ENCODE assay signal across 9 mouse cellular contexts in the genomic region with DNA sequence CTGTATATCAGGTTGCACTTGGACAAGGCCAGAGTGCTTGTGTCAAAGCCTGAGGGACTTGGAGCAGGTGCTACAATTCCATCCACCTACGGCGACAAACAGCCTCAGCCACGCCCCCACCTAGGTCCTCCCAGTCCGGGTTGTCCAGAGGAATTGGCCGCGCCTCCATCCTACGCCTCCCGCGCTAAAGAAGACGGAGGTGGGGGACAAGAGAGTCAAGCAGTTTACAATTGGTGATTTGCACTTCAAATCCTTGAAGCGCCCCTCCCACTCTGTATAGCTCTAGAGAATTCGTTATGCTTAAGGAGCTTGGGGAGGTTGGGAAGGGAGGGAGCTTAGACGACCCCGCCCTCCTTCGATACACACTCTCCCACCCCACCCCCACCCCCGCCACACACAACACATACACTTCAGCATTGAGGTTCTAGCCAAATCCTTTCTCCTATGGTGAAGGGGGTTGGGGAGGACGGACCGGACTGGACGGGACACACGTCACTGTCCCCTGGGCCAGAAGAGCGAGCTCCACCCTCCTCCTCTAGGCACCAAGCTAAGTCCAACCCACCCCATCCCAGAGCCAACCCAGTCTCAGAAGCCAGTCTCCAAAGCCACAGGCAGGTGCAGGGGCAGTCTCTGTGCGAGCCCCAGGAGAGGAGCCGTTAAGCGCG. TPM values are rescaled to one million over a fixed set of nuclear protein-coding genes. Genes with fewer than 3 reads are reported as not detected.
DNase-seq lines count a peak whose midpoint lies in the region; ATAC-seq and TF ChIP-seq lines count a peak whose summit lies in the region.
"Had no signal": no experiment of that assay in that cellular context is flagged by ENCODE, and none has a peak within 500 bp of the region (broad histone marks: within the 10 kb centered on the region; RNA-seq: fewer than 3 reads in every experiment).

A gene (plus strand): TSS at position 582 of the 665 bp plus-strand sequence.

- peak within 1 kb of the TSS; percentile 37 for H3K4me3 ChIP-seq in embryonic facial prominence, embryonic 15.5 days (replicated peaks)
- peak within 1 kb of the TSS; percentile 20 for H3K4me3 ChIP-seq in hindbrain, embryonic 14.5 days (replicated peaks; ENCODE audit: low read length)
- peak within 1 kb of the TSS; percentile 37 for H3K4me3 ChIP-seq in liver, embryonic 11.5 days (ENCODE audit: low read depth, low read length)
- H3K4me3 ChIP-seq in myocyte, result no peak within 1 kb of the TSS

- no peaks in the 10 kb centered on the region for H3K9me3 ChIP-seq in embryonic facial prominence, embryonic 15.5 days (replicated peaks)
- H3K9me3 ChIP-seq in hindbrain, embryonic 14.5 days (ENCODE audit: control insufficient read depth, low read length), result no peaks in the 10 kb centered on the region
- H3K9me3 ChIP-seq in liver, embryonic 11.5 days (ENCODE audit: control insufficient read depth, low read length), result no peaks in the 10 kb centered on the region

- peak; percentile 59 to 70 for DNase-seq in cerebellum, postnatal 14 days
- DNase-seq in cerebellum, adult 11 months, result no peak
- no peak for DNase-seq in hindbrain, embryonic 14.5 days (ENCODE audit: low spot score)
- no peak for DNase-seq in liver, embryonic 11.5 days (ENCODE audit: low spot score)
- DNase-seq in urinary bladder, adult 18-20 months (ENCODE audit: low spot score in 2 of 2), result no peak
- no peak for DNase-seq in thymus, postnatal 10 days (ENCODE audit: low spot score in 2 of 2)

- H3ac ChIP-seq in myocyte (ENCODE audit: control insufficient read depth, insufficient read length), result peak within 1 kb of the TSS; percentile 50

- H3K27me3 ChIP-seq in embryonic facial prominence, embryonic 15.5 days, result peaks cover 53% of the 10 kb centered on the region
- H3K27me3 ChIP-seq in hindbrain, embryonic 14.5 days (ENCODE audit: control insufficient read depth, insufficient read depth, low read length), result peaks cover 53% of the 10 kb centered on the region
- H3K27me3 ChIP-seq in liver, embryonic 11.5 days (replicated peaks; ENCODE audit: control insufficient read depth, insufficient read depth, low read length), result peaks cover 58% of the 10 kb centered on the region
- H3K27me3 ChIP-seq in myocyte (ENCODE audit: control insufficient read depth, insufficient read depth, insufficient read length), result peaks cover 37% of the 10 kb centered on the region

- peak within 1 kb of the TSS; percentile 21; the same call in 1 of the 2 replicates for H3K9ac ChIP-seq in embryonic facial prominence, embryonic 15.5 days
- H3K9ac ChIP-seq in hindbrain, embryonic 14.5 days, result no peak within 1 kb of the TSS
- no peak within 1 kb of the TSS for H3K9ac ChIP-seq in liver, embryonic 11.5 days (ENCODE audit: low read depth, low read length)

- peaks cover 21% of the 10 kb centered on the region for H3K4me1 ChIP-seq in embryonic facial prominence, embryonic 15.5 days
- H3K4me1 ChIP-seq in hindbrain, embryonic 14.5 days (replicated peaks; ENCODE audit: control insufficient read depth, insufficient read depth, low read length), result peaks cover 14% of the 10 kb centered on the region; the same call in 1 of the 2 replicates
- peaks cover 20% of the 10 kb centered on the region for H3K4me1 ChIP-seq in liver, embryonic 11.5 days (replicated peaks; ENCODE audit: control insufficient read depth, insufficient read depth, low read length)

- no peak within 1 kb of the TSS; the same call in 1 of the 2 replicates for H3K27ac ChIP-seq in embryonic facial prominence, embryonic 15.5 days (replicated peaks)
- no peak within 1 kb of the TSS for H3K27ac ChIP-seq in hindbrain, embryonic 14.5 days
- no peak within 1 kb of the TSS for H3K27ac ChIP-seq in liver, embryonic 11.5 days (ENCODE audit: low read depth, low read length)

- no peaks in the 10 kb centered on the region for H3K79me2 ChIP-seq in myocyte (ENCODE audit: control insufficient read depth, insufficient read depth)

- H3K36me3 ChIP-seq in embryonic facial prominence, embryonic 15.5 days, result no peaks in the 10 kb centered on the region
- no peaks in the 10 kb centered on the region for H3K36me3 ChIP-seq in hindbrain, embryonic 14.5 days (replicated peaks; ENCODE audit: control insufficient read depth, insufficient read depth)
- H3K36me3 ChIP-seq in liver, embryonic 11.5 days (ENCODE audit: control insufficient read depth, insufficient read depth, low read length), result no peaks in the 10 kb centered on the region
- no peaks in the 10 kb centered on the region for H3K36me3 ChIP-seq in myocyte (ENCODE audit: control insufficient read depth, insufficient read depth)

- ATAC-seq in embryonic facial prominence, embryonic 15.5 days (ENCODE audit: insufficient number of reproducible peaks, low FRiP score, low TSS enrichment, low read depth), result peak; percentile 87
- ATAC-seq in hindbrain, embryonic 14.5 days (ENCODE audit: low FRiP score), result no peak
- ATAC-seq in liver, embryonic 11.5 days (replicated peaks; ENCODE audit: low FRiP score), result peak; percentile 26; the same call in 1 of the 2 replicates

- TF ChIP-seq POLR2A in myocyte (IDR thresholded peaks at IDR 0.05; ENCODE audit: insufficient read length, low read depth), result no peak

- H3K4me2 ChIP-seq in embryonic facial prominence, embryonic 15.5 days (replicated peaks), result peak within 1 kb of the TSS; percentile 44
- H3K4me2 ChIP-seq in hindbrain, embryonic 14.5 days (replicated peaks), result peak within 1 kb of the TSS; percentile 41
- H3K4me2 ChIP-seq in liver, embryonic 11.5 days, result peak within 1 kb of the TSS; percentile 56
- H3K4me2 ChIP-seq in myocyte (ENCODE audit: low read depth), result no peak within 1 kb of the TSS

- under 1% methylated on average over 25 of the region's 25 CpGs for WGBS in embryonic facial prominence, embryonic 15.5 days
- 1% methylated on average over 25 of the region's 25 CpGs for WGBS in hindbrain, embryonic 14.5 days
- WGBS in liver, embryonic 11.5 days, result 4% methylated on average over 24 of the region's 25 CpGs

TF ChIP-seq in myocyte, 11 proteins besides CTCF, POLR2A, EP300 and RAD21:
- TF ChIP-seq TCF3 (IDR thresholded peaks at IDR 0.05; ENCODE audit: insufficient read length, low read depth) (no peak), MAX (IDR thresholded peaks at IDR 0.05; ENCODE audit: low read depth) (no peak), USF1 (IDR thresholded peaks at IDR 0.05; ENCODE audit: low read depth) (no peak), MYOG (IDR thresholded peaks at IDR 0.05; ENCODE audit: control insufficient read depth in 1 of 3, insufficient read depth in 1 of 3, insufficient read length in 2 of 3, low read depth in 2 of 3) (no peak), MYOD1 (IDR thresholded peaks at IDR 0.05; ENCODE audit: control insufficient read depth in 1 of 3, insufficient read length in 2 of 3, low read depth in 2 of 3) (no peak), TCF12 (IDR thresholded peaks at IDR 0.05; ENCODE audit: insufficient read depth, poor library complexity, severe bottlenecking) (no peak), SRF (IDR thresholded peaks at IDR 0.05; ENCODE audit: control insufficient read depth, insufficient read length, low read depth) (no peak), REST (IDR thresholded peaks at IDR 0.05; ENCODE audit: insufficient read depth, insufficient read length) (no peak), CEBPB (IDR thresholded peaks at IDR 0.05; ENCODE audit: insufficient read depth, poor library complexity, severe bottlenecking) (no peak), E2F4 (IDR thresholded peaks at IDR 0.05; ENCODE audit: insufficient read depth) (no peak), POLR2AphosphoS2 (IDR thresholded peaks at IDR 0.05; ENCODE audit: insufficient read length, low read depth) (no peak)

RNA-seq across cellular contexts. Expression of the gene that starts here (rescaled TPM):
- 39.7 and 50.9 TPM in 2 replicates for polyA plus RNA-seq in embryonic facial prominence, embryonic 15.5 days (2015; fragmentation: Nextera tagmentation; extraction: Ambion mirVana)
- 2.1 and 2.6 TPM in 2 replicates for polyA plus RNA-seq in hindbrain, embryonic 14.5 days (2014; fragmentation: Nextera tagmentation; extraction: Ambion mirVana)
- polyA plus RNA-seq in liver, embryonic 11.5 days (2014; fragmentation: Nextera tagmentation; extraction: Ambion mirVana), result 2.0 and 2.2 TPM in 2 replicates
- polyA plus RNA-seq in myocyte (2012; fragmentation: generic; extraction: Trizol), result not detected
- polyA plus RNA-seq: C2C12 had no signal

Comparison
In these comparisons a context has a peak if more than half of its experiments do, and no peak if none do; other contexts are left out.
1. RNA of the gene that starts here (polyA plus RNA-seq): 39.7 to 50.9 TPM in embryonic facial prominence, embryonic 15.5 days; 2.1 to 2.6 TPM in hindbrain, embryonic 14.5 days, 2.0 to 2.2 TPM in liver, embryonic 11.5 days and not detected in myocyte (single experiment); every median in the first group is over 10 times any median in the second.
2. DNase-seq: peak in cerebellum, postnatal 14 days (2 of 2); none in cerebellum, adult 11 months (single experiment), hindbrain, embryonic 14.5 days (single experiment), liver, embryonic 11.5 days (single experiment), urinary bladder, adult 18-20 months (0 of 2) and thymus, postnatal 10 days (0 of 2).